Mouse (Mus musculus) hematopoietic stem cell, adult 5-6 weeks (primary cell): ENCODE data around the gene Rhbdf2. TPM values are rescaled to one million over a fixed set of nuclear protein-coding genes. Genes with fewer than 3 reads are reported as not detected.
"Not testable (repeated sequence)": the region's sequence is repeated elsewhere in the genome, so short reads cannot be mapped to it uniquely, and the experiment has no call there.

ENCODE experiments used
- ATAC-seq, 2 experiments: fragments of 125-278 bp in 1 of 2; replicated peaks in 1 of 2; 2 replicates each; pipeline ENCODE4 v1.8.0; 2016 to 2017; ENCODE audit warnings: inconsistent platforms in 2 of 2, mild to moderate bottlenecking in 2 of 2, moderate number of reproducible peaks in 2 of 2, low read depth in 1 of 2, moderate TSS enrichment in 1 of 2; ENCODE audit not compliant: low FRiP score in 2 of 2, poor library complexity in 2 of 2, severe bottlenecking in 2 of 2, insufficient read depth in 1 of 2, low TSS enrichment in 1 of 2
- total RNA-seq: library from RNA; stranded (forward); fragments of 172-1452, 232-1000 nt; gene quantifications from 2 replicates; pipeline ENCODE4 v1.2.3, GENCODE M21; 2017

Rhbdf2 gene
- 3.5 and 5.6 TPM in 2 replicates for total RNA-seq

GRCm38 (mm10) chr11:116626299-116627071 is at the start of gene Rhbdf2:
TSS of gene Rhbdf2 (minus strand) at chr11:116627019.
- no peak for ATAC-seq

GRCm38 (mm10) chr11:116676175-116676976 is 49.6 kb upstream of the Rhbdf2 start:
- no peak for ATAC-seq

GRCm38 (mm10) chr11:116675429-116675828 is 48.6 kb upstream of the Rhbdf2 start:
- not testable (repeated sequence) for ATAC-seq

GRCm38 (mm10) chr11:116674616-116675379 is 48.0 kb upstream of the Rhbdf2 start:
- no peak for ATAC-seq

GRCm38 (mm10) chr11:116673410-116673809 is 46.6 kb upstream of the Rhbdf2 start:
- no peak for ATAC-seq

- no peak for ATAC-seq
These were observed 45.8 kb upstream of the Rhbdf2 start for GRCm38 (mm10) chr11:116672595-116672994.

GRCm38 (mm10) chr11:116671845-116672434 is 45.1 kb upstream of the Rhbdf2 start:
- ATAC-seq = peak in 1 of 2 experiments; percentile 0; a peak in 1 of 4 replicates

GRCm38 (mm10) chr11:116671112-116671844 is 44.5 kb upstream of the Rhbdf2 start:
- peak; percentile 92 for ATAC-seq

- ATAC-seq = no peak
These were observed 43.6 kb upstream of the Rhbdf2 start for GRCm38 (mm10) chr11:116670386-116670785.

- ATAC-seq = no peak
These were observed 43.1 kb upstream of the Rhbdf2 start for GRCm38 (mm10) chr11:116669787-116670365.

- no peak for ATAC-seq
These were observed 42.5 kb upstream of the Rhbdf2 start for GRCm38 (mm10) chr11:116669316-116669715.

- ATAC-seq = no peak
These were observed 42.0 kb upstream of the Rhbdf2 start for GRCm38 (mm10) chr11:116668839-116669238.

GRCm38 (mm10) chr11:116668381-116668825 is 41.6 kb upstream of the Rhbdf2 start:
- ATAC-seq = no peak

GRCm38 (mm10) chr11:116667930-116668329 is 41.1 kb upstream of the Rhbdf2 start:
- ATAC-seq = no peak

GRCm38 (mm10) chr11:116667012-116667411 is 40.2 kb upstream of the Rhbdf2 start:
- not testable (repeated sequence) for ATAC-seq

- no peak for ATAC-seq
These were observed 39.7 kb upstream of the Rhbdf2 start for GRCm38 (mm10) chr11:116666566-116666965.
